Mouse (Mus musculus): ENCODE results near the gene Chn2.

DNA sequence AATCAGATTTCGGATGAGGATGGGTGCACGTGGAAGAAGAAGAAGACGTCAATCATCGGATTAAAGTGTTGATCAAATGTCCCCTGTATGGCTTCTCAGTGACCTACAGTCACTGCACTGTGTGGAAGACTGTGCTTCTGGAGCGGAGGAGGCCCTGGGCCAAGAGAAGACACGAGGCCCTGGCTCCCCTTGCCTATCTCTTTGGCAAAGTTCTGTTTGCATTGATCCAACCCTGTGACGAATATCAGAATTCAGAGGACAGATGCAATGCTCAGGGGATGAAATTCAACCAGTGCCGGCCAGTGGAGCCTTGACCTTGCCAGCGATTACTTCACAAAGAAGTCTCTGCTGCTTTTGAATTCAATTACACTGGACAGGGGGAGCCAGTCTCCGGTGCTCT is 217.0 kb downstream of the Chn2 start:
- TF ChIP-seq CTCF (IDR thresholded peaks at IDR 0.05; ENCODE audit: borderline replicate concordance, insufficient read depth, low read depth, low read length) (no peak), POLR2A (IDR thresholded peaks at IDR 0.05; ENCODE audit: borderline replicate concordance, insufficient read depth, low read length) (no peak)

Measured in cerebellum, adult 2 months (tissue).